Mouse (Mus musculus) spleen, adult 2 months (tissue): Measurements from ENCODE around the gene Mcm6.

Experiments
- CTCF ChIP-seq: fragments of 200-500 bp; IDR thresholded peaks from 2 replicates; pipeline ENCODE4 v1.5.1; 2011; ENCODE audit warnings: mild to moderate bottlenecking, inconsistent platforms; ENCODE audit not compliant: insufficient read depth, insufficient read length, insufficient replicate concordance; ENCODE audit errors: extremely low read depth
- POLR2A ChIP-seq: fragments of 200-500 bp; IDR thresholded peaks from 2 replicates; pipeline ENCODE4 v1.6.1; 2011; ENCODE audit warnings: low read depth, low read length, inconsistent platforms

DNA sequence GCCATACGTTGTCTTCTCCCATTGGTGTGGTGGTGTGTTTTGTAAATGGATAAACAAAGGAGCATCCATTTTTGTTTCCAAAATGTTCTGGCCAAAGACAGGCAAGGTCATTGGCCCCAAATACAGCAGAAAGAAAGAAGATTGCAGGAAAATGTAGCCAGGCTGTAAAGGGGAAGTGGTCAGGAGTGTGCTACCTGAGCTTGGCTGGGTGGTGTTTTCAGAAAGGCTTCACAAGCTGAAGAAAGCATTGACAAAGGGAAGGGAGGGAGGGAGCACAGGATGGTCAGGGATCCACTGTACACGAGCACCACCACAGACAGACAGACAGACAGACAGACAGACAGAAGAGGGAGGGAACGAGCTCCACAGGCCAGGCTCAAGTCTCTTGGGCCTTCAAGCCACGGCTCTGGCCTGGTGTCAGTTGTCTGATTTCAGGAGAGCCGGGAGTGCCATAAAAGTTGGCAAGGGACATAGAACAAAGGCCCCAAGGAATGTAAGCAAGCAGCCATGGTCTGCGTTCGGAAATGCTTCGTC, 75.2 kb downstream of the Mcm6 start:
- no peak for TF ChIP-seq CTCF
- TF ChIP-seq POLR2A = no peak
